Mouse (Mus musculus) retina, postnatal 7 days (tissue): ENCODE measurements around the gene Tnik.

Experiments
- DNase-seq: peaks from one replicate; pipeline ENCODE4 v3.0.0-alpha.2; 2012; ENCODE audit warnings: low read depth, low spot score

Tnik gene

DNA sequence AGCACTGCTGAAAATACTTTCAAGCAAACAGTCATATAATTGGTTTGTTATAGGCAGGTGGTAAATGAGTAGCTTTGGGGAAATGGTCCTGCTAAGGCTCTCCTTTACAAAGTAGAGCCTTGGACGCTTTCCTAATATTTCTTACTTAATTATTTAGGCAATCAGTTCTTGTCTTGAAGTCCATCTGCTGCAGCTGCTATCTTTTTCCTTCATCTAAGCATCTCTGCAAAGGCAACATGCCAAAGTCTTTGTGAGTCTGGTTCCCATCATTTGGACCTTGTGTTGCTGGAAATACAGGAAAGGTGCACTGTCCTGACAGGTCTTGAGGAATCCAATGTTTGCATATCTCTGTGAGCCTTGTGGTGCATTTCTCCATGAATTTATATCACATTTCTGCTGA, 82.9 kb downstream of the Tnik start:
- DNase-seq, result no peak

- DNase-seq, result no peak
Observed at GRCm38 (mm10) chr3:28346476-28346875, 83.5 kb downstream of the Tnik start.

GRCm38 (mm10) chr3:28348746-28349145, 85.7 kb downstream of the Tnik start:
- no peak for DNase-seq

GRCm38 (mm10) chr3:28350147-28350801, 87.3 kb downstream of the Tnik start:
- no peak for DNase-seq

- DNase-seq, result no peak
Observed at GRCm38 (mm10) chr3:28358391-28358790, 95.4 kb downstream of the Tnik start.

DNA sequence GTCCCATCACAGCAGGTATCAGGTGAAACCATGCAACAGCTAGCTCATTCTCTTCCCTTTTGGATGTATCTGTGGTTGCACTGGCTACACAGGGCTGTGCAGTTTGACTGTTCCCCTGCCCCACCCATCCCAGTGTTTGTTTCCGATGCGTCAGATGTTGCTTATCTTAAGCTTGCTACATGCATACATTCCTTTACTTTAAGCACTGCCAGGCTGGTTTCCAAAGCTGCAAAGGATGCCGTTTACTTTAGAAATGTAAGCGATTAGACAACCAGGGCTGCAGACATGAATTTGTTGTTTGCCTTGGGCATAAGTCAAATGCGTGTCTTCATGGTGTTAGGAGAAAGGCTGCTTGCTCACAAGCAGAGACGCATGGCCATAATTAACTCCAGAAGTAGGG, 96.1 kb downstream of the Tnik start:
- DNase-seq, result no peak

DNA sequence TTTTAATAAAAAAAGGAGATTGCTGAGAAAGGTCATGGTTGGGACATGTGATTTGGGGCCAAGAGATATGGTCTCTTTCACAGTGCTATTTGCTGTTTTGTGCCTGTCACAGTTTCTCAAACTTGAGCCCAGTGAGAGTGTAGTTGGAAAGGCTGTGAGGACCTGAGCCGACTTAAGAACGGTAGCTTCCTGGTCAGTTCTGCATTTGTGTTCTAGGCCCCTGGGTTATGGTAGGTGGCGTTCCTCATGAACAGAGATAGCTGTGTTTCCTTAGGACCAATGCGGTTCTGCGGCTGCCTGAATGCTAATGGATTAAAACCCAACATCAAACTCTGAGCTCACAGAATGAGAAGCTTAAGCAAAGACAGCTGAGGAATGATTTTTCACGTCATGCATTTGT, 98.0 kb downstream of the Tnik start:
- DNase-seq, result no peak

- no peak for DNase-seq
Observed at GRCm38 (mm10) chr3:28363441-28364125, 100.6 kb downstream of the Tnik start.

- no peak for DNase-seq
Observed at GRCm38 (mm10) chr3:28368746-28369145, 105.7 kb downstream of the Tnik start.

DNA sequence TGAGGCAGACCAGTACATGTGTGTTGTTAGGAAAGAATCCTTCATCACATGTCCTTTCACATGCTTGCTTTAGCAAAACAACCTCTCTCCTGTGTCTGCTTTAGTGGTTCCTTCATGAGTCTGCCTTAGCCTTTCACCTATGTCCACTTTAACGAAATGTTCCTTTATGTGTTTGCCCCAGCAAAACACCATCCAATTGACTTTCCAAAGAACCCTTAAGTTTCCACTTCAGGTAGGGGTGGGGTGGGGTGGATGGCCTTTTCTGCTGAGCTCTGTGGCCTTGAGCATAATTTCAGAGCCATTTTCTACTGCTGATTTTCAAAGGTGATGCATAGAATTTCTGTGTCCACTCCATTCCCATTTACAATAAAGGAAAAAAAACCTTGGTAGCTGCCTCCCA, 106.3 kb downstream of the Tnik start:
- DNase-seq, result no peak

DNA sequence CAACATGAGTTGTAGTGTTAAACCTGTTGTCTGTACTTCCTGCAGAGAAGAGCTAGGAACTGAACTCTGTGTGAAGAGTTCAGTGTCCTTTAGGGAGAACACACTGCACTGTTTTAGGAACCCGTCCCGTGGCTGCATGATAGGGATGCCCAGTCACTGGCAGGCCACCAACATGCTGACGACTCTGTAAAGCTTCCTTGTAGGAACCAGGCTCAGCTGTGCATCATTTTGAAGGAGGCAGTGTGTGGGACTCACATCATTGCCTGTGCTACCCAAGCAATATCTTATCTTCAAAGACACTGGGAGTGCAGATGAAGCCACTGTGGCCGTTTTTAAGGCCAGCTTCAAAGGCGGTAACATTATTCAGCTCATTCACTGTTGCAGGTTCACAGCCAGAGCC, 106.7 kb downstream of the Tnik start:
- DNase-seq, result no peak

DNA sequence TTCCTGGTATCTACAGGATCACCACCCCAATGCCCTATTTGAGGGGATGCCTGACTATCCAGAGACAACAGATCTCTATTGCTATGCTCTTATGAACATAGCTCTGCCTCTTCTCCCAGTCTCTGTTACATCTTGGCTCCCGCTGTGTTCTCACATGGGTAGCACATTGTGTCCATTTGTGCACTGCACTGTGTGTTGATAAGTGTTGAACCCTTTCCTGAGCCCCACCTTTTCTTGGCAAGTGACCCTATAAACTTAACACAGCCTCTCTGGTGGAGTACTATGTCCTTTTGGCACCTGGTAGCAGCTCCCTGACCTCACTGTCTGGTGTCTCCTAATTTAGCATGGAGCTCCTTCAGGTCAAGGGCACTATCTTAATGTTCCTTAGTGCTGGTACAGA, 108.6 kb downstream of the Tnik start:
- no peak for DNase-seq

DNA sequence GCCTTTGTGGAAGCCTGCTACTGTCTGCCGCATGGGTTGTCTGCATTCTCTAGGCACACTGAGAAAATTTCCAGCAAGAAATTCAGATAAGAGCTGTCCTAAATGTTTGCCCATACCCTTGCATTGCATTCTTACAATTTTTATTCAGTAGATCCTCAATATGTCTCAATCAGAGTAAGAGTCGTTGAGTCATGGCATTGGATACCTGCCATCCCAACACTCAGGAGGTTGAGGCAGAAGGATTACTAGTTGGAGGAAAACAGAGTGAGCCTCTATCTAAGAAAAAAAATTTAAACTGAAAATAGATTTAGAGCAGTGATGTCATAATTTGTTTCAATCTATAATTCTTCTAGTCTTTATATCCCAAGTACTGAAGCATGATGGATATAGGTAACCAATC, 109.4 kb downstream of the Tnik start:
- no peak for DNase-seq

DNA sequence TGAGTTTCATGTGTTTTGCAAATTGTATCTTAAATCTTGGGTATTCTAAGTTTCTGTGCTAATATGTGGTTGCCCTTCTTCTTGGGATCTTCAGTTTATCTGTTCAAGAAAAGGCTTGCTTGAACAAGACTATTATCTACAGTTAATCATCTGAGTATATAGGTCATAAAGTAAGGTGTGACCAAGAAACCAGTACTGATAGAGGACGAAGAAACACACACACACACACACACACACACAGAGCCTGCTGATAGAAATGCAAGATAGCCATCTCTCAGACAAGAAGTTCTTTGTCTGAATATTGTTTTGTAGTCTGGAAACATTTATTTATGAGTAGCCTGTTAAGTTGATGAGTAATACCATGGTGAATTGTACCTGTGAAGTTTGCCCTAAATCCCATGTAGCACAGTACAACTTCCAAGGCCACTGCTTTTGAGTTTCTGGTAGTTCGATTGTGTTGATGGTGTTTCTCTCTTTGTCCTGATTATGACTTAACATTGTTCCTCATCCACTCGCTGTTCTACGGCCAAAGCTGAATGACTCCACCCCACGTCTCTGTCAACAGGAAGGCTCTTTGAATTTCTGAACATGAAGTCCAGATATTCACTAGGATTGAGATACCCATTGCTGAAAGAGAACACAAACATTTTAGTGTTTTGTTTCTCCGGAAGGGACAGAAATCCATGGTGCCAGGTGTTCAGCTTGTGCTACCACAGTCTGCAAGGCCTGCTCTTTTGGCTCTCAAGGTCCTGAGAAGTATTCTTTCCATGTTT, 111.9 kb downstream of the Tnik start:
- no peak for DNase-seq

DNA sequence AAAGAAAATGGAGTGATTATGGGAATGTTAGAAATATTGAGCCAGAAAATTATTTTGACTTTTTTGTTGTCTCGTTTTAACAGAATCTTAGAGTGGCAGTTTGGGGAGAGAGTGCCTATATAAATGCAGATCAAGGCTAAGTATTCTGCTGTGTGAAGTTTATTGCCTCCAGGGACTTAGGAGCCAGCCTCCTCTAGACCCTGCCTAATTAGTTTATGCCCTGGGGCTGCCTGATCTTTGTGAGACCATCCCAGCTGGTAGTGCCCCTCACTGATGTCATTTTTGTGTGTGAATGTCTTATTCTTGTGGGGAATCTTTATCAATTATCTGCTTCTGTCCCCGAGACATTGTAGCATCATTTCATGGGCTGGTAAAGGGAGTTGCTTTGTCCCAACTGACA, 117.2 kb downstream of the Tnik start:
- no peak for DNase-seq

- DNase-seq, result no peak
Observed at GRCm38 (mm10) chr3:28383526-28384126, 120.6 kb downstream of the Tnik start.

DNA sequence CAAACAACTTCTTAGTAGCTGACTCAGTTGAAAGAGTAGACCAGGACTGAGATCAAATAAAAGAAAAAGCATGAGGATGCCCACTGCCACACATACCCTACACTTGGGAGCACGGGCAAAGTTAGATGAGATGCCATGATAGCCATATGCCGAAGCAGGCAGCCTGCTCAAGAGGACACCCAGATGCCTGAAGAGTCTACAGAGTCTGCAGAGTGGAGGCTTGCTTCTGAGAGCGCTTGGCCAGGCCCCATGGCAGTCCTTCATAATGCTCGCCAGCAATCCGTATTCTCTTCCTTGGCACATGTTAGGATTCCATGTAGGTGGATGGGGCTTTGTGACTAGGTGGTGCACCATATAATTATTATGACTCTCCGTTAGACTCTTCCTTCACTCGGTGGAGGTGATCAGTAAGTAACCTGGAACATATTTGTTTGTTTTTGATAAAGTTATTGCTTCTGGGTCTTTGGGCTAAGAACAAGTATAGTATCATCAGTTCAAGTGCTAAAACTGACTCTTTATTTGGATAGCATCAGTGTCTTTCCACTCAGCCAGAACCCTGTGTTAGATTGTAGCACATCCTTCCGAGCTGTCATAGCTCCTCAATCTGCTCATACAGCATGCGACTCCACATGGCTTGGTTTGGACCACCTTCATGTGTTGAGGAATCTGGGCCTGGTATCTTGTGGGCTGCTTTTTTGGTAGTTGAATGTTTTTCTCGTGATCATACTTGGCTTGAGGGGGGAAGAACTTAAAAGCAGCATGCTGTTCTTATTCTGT, 122.4 kb downstream of the Tnik start:
- DNase-seq, result no peak

- no peak for DNase-seq
Observed at GRCm38 (mm10) chr3:28388540-28388939, 125.5 kb downstream of the Tnik start.

DNA sequence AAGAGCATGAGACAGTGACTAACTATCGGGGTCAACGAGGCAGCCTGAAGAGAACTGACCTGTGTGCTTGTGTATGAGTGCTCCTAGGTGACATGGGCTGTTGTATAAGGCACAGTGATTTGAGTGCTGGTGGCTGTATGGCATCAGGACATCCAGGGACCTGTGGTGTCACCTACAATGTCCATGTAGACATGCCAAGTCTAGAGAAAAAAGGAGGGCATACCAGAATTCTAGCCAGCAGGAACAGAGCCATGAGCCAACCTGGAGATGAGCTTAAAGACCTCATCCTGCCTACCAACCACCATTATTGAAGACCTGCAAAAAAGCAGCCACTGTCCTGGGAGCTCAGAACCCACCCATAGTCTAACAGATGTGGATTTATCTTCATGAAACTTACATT, 127.2 kb downstream of the Tnik start:
- no peak for DNase-seq

GRCm38 (mm10) chr3:28392542-28392941, 129.5 kb downstream of the Tnik start:
- DNase-seq, result no peak

DNA sequence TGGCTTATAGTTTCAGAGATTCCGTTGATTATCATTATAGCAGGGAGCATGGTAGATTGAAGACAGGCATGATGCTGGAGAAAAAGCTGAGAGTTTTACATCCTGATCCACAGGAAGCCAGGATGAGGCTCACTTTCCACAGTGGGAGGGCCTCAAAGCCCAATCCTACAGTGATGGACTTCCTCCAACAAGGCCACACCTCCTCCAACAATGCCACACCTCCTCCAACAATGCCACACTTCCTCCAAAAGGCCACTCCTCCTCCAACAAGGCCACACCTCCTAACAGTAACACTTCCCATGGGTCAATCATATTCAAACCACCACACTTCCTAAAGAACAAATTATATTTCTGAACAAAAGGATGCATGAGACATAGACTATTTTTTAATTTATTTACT, 135.8 kb downstream of the Tnik start:
- DNase-seq, result no peak
